In the genomic region with DNA sequence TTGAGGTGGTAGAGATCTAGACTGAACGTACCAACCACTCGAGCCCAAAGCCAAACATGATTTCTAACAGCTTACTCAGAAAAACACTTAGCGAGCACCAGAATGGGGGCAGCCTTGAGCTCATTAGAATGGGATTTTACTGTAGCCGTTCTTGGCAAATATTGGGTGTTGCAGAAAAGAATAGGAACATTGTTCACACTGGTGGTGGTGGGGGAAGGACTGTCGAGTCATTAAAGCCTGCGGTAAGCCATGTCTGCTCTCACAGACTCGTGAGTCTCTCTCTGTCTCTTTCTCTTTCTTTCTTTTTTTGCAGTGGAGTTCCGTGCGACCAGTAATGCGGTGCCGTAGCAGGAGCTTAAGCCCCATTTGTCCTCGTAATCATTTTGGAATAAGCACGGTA, we compare ENCODE assay signal across 18 mouse cellular contexts. TPM values are rescaled to one million over a fixed set of nuclear protein-coding genes. Genes with fewer than 3 reads are reported as not detected.
A peak's percentile ranks its signal among the peaks of the same experiment; 100 is the strongest.
DNase-seq lines count a peak whose midpoint lies in the region; ATAC-seq and TF ChIP-seq lines count a peak whose summit lies in the region.
"Had no signal": no experiment of that assay in that cellular context is flagged by ENCODE, and none has a peak within 500 bp of the region (broad histone marks: within the 10 kb centered on the region; RNA-seq: fewer than 3 reads in every experiment).

No protein-coding gene starts in this region.

- DNase-seq in left cerebral cortex, adult 11 months (ENCODE audit: low spot score), result peak; percentile 30
- no peak for DNase-seq in left cerebral cortex, postnatal 4 days
- DNase-seq in brain, embryonic 14.5 days (ENCODE audit: low read depth), result peak; percentile 82
- DNase-seq in forelimb bud, embryonic 11.5 days (ENCODE audit: low read depth, low spot score), result peak; percentile 13
- no peak for DNase-seq in neural tube, embryonic 10.5 days (ENCODE audit: extremely low spot score, low spot score)
- no peak for DNase-seq in adrenal gland, adult 2 months
- DNase-seq in kidney, postnatal 36 days, result no peak
- DNase-seq: adrenal gland, adult 8-10 months; heart, adult 2 months; heart, postnatal 4 days; liver; right cerebral cortex, postnatal 14 days had no signal

- H3K9ac ChIP-seq in limb, embryonic 13.5 days, result no peak overlapping the region
- H3K9ac ChIP-seq: intestine, embryonic 15.5 days had no signal

- TF ChIP-seq POLR2A in brain, embryonic 14.5 days (IDR thresholded peaks at IDR 0.05; ENCODE audit: borderline replicate concordance, extremely low read depth, insufficient read depth, insufficient read length, poor library complexity, severe bottlenecking), result no peak

- intact Hi-C loops in left cerebral cortex, postnatal 4 days (cut with DNase I), result no loop called here

- H3K4me1 ChIP-seq in limb, embryonic 13.5 days, result peaks cover 13% of the 10 kb centered on the region; the same call in 1 of the 2 replicates
- H3K4me1 ChIP-seq: intestine, embryonic 15.5 days had no signal

- H3K36me3 ChIP-seq in limb, embryonic 13.5 days, result no peaks in the 10 kb centered on the region
- H3K36me3 ChIP-seq: intestine, embryonic 15.5 days had no signal

- H3K27me3 ChIP-seq in limb, embryonic 13.5 days, result no peaks in the 10 kb centered on the region
- H3K27me3 ChIP-seq: CH12.LX; intestine, embryonic 15.5 days had no signal

- H3K4me2 ChIP-seq in limb, embryonic 13.5 days (replicated peaks), result peak overlapping the region; percentile 40
- H3K4me2 ChIP-seq: intestine, embryonic 15.5 days had no signal

- WGBS in limb, embryonic 13.5 days, result 58% methylated on average over 13 of the region's 13 CpGs

- peak overlapping the region; percentile 67 for H3K27ac ChIP-seq in limb, embryonic 13.5 days
- H3K27ac ChIP-seq: heart, adult 2 months; intestine, embryonic 15.5 days; macrophage had no signal

- no peak for TF ChIP-seq CTCF in brain, embryonic 14.5 days (IDR thresholded peaks at IDR 0.05; ENCODE audit: borderline replicate concordance, extremely low read depth, insufficient read depth, insufficient read length)

- 0 out of 2 replicates have a peak overlapping the region, but pooled peaks have one; percentile 19 for H3K4me3 ChIP-seq in limb, embryonic 13.5 days
- H3K4me3 ChIP-seq: heart, adult 2 months; intestine, embryonic 15.5 days had no signal

- ATAC-seq in limb, embryonic 13.5 days (ENCODE audit: low FRiP score, low read depth), result peak; percentile 51; the same call in 1 of the 2 replicates
- ATAC-seq: intestine, embryonic 15.5 days had no signal

- no peaks in the 10 kb centered on the region for H3K9me3 ChIP-seq in limb, embryonic 13.5 days
- H3K9me3 ChIP-seq: intestine, embryonic 15.5 days had no signal

RNA-seq across cellular contexts. Expression of a gene that starts 25.4 kb away (rescaled TPM):
- total RNA-seq in left cerebral cortex, postnatal 4 days (2021), result 1 to 10 TPM; 1.3 to 1.7 TPM
- polyA plus RNA-seq in brain, embryonic 14.5 days (2012; rRNA removed), result 0.58 and 1.7 TPM in 2 replicates
- 1.7 and 1.9 TPM in 2 replicates for polyA plus RNA-seq in limb, embryonic 13.5 days (2015; fragmentation: Nextera tagmentation; extraction: Ambion mirVana)
- total RNA-seq in adrenal gland, adult 2 months (2021), result not detected
- polyA plus RNA-seq in adrenal gland, adult 2 months (2012; rRNA removed), result not detected in 2 replicates
- total RNA-seq: adrenal gland, adult 8-10 months; CH12.LX had no signal
- polyA plus RNA-seq: large intestine, adult 2 months; macrophage had no signal

RNA-seq across cellular contexts. Expression of a gene that starts 29.0 kb away (rescaled TPM):
- total RNA-seq in left cerebral cortex, postnatal 4 days (2021), result 10 to 100 TPM; 44.5 to 44.6 TPM
- polyA plus RNA-seq in brain, embryonic 14.5 days (2012; rRNA removed), result 18.3 and 20.6 TPM in 2 replicates
- 44.9 and 46.5 TPM in 2 replicates for polyA plus RNA-seq in limb, embryonic 13.5 days (2015; fragmentation: Nextera tagmentation; extraction: Ambion mirVana)
- 10 to 100 TPM; 21.0 to 22.3 TPM for total RNA-seq in adrenal gland, adult 2 months (2021)
- 4.4 and 4.9 TPM in 2 replicates for polyA plus RNA-seq in adrenal gland, adult 2 months (2012; rRNA removed)

RNA-seq across cellular contexts. Expression of a gene that starts 44.3 kb away (rescaled TPM):
- total RNA-seq in left cerebral cortex, postnatal 4 days (2021), result under 1 TPM in 1 of 2 experiments, not detected in 1; 0.12 TPM
- polyA plus RNA-seq in brain, embryonic 14.5 days (2012; rRNA removed), result 0.04 and 0.05 TPM in 2 replicates
- not detected in 2 replicates for polyA plus RNA-seq in limb, embryonic 13.5 days (2015; fragmentation: Nextera tagmentation; extraction: Ambion mirVana)
- not detected for total RNA-seq in adrenal gland, adult 2 months (2021)
- not detected in 2 replicates for polyA plus RNA-seq in adrenal gland, adult 2 months (2012; rRNA removed)
- total RNA-seq: adrenal gland, adult 8-10 months; heart, adult 2 months had no signal
- polyA plus RNA-seq: neural tube, embryonic 11.5 days had no signal

Comparison
In these comparisons a context has a peak if more than half of its experiments do, and no peak if none do; other contexts are left out.
1. DNase-seq: peak in left cerebral cortex, adult 11 months (single experiment), brain, embryonic 14.5 days (single experiment) and forelimb bud, embryonic 11.5 days (single experiment); none in left cerebral cortex, postnatal 4 days (single experiment), neural tube, embryonic 10.5 days (single experiment), adrenal gland, adult 2 months (single experiment) and kidney, postnatal 36 days (0 of 2).